Comparison of ENCODE assay signal across 8 mouse cellular contexts in the genomic region with DNA sequence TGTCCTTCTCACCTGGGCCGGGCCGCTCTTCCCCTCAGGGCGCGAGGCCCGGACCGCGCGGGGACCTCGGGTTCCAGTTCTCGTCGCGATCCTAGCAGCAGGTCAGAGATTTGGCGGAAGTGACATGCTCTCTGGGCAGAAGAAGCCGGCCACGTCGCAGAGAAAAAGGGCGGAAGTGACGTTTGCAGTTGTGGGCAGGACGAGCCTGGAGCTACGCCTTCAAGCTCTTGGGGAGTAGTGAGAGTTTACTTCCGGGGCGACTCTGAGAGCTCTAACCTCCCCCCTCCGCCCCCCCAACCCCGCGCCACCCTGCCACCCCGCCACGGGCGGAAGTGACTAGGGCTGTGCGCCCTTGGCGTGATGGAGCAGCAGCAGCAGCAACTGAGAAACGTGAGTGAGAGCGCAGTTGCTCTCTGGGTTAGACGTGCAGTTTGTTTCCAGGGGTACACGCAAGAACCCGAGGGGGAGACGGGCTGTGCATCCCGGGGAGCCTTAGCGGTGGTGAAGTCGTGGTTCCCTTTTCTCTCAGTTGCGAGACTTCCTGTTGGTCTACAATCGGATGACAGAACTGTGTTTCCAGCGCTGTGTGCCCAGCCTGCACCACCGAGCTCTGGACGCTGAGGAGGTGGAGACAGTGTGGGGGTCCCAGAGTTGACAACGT. TPM values are rescaled to one million over a fixed set of nuclear protein-coding genes. Genes with fewer than 3 reads are reported as not detected.
A peak's percentile ranks its signal among the peaks of the same experiment; 100 is the strongest.
DNase-seq lines count a peak whose midpoint lies in the region; ATAC-seq and TF ChIP-seq lines count a peak whose summit lies in the region.

A gene (minus strand): TSS at position 184 of the 661 bp plus-strand sequence.
A gene (plus strand): TSS at position 320 of the 661 bp plus-strand sequence.

- peaks cover 21% of the 10 kb centered on the region; the same call in 1 of the 2 replicates for H3K36me3 ChIP-seq in ES-E14 (ENCODE audit: control insufficient read depth, insufficient read depth, low read length, poor library complexity, severe bottlenecking)
- H3K36me3 ChIP-seq in forebrain, embryonic 15.5 days: peaks cover 28% of the 10 kb centered on the region

- peak; percentile 90 for DNase-seq in ES-E14 (ENCODE audit: low read depth, low spot score)
- peak; percentile 98 for DNase-seq in cerebellum, adult 11-12 months
- DNase-seq in heart, postnatal 25 days (ENCODE audit: low spot score): peak; percentile 95
- DNase-seq in layer of hippocampus, adult 18-20 months (ENCODE audit: low spot score in 2 of 2): peak; percentile 96 to 99
- peak; percentile 98 for DNase-seq in lung, adult 2 months
- DNase-seq in thymus, adult 18-20 months: peak; percentile 95 to 97

- under 1% methylated on average over 45 of the region's 45 CpGs for WGBS in forebrain, embryonic 15.5 days
- under 1% methylated on average over 45 of the region's 45 CpGs for WGBS in lung, adult 2 months

- intact Hi-C loops in heart, postnatal 25 days (cut with DNase I): loop anchor here (5.0 kb wide), 2 partner anchors 97 to 172 kb away; a partner anchor contains a TSS

- H3K9ac ChIP-seq in ES-E14 (ENCODE audit: insufficient read depth, low read depth, low read length, poor library complexity, severe bottlenecking): peak within 1 kb of the TSS; percentile 83
- H3K9ac ChIP-seq in forebrain, embryonic 15.5 days (replicated peaks): peak within 1 kb of the TSS; percentile 79

- no peaks in the 10 kb centered on the region for H3K9me3 ChIP-seq in ES-E14 (ENCODE audit: control insufficient read depth, insufficient read depth, low read depth, low read length)
- no peaks in the 10 kb centered on the region for H3K9me3 ChIP-seq in forebrain, embryonic 15.5 days

- ATAC-seq in forebrain, embryonic 15.5 days (replicated peaks): peak; percentile 96
- ATAC-seq in neutrophil, adult 5-6 weeks (ENCODE audit: extremely low read depth, insufficient number of reproducible peaks, low FRiP score, poor library complexity, severe bottlenecking): peak; percentile 94

- peak within 1 kb of the TSS; percentile 34; the same call in 1 of the 2 replicates for H3K27ac ChIP-seq in ES-E14 (ENCODE audit: insufficient read depth, low read depth, low read length, poor library complexity, severe bottlenecking)
- peak within 1 kb of the TSS; percentile 80 for H3K27ac ChIP-seq in forebrain, embryonic 15.5 days (replicated peaks)

- peak; percentile 94; the same call in 1 of the 2 replicates for TF ChIP-seq POLR2A in lung, adult 2 months (IDR thresholded peaks at IDR 0.05; ENCODE audit: borderline replicate concordance, extremely low read depth, low read depth, low read length)

- H3K4me2 ChIP-seq in forebrain, embryonic 15.5 days (replicated peaks): peak within 1 kb of the TSS; percentile 93

- in situ Hi-C loops in ES-E14 (cut with MboI; ENCODE audit: low sequenced_read_pairs in 2 of 2, unreplicated experiment in 2 of 2): no loop called here

- H3K4me3 ChIP-seq in ES-E14 (ENCODE audit: insufficient read depth in 1 of 2, low read depth in 1 of 2, low read length in 2 of 2, poor library complexity in 1 of 2, severe bottlenecking in 1 of 2): peak within 1 kb of the TSS; percentile 82 to 97
- H3K4me3 ChIP-seq in forebrain, embryonic 15.5 days: peak within 1 kb of the TSS; percentile 55
- peak within 1 kb of the TSS; percentile 95 for H3K4me3 ChIP-seq in lung, adult 2 months (replicated peaks; ENCODE audit: extremely low read depth, low read depth, low read length)

- H3K27me3 ChIP-seq in forebrain, embryonic 15.5 days: no peaks in the 10 kb centered on the region

- H3K4me1 ChIP-seq in ES-E14 (ENCODE audit: control insufficient read depth in 2 of 2, insufficient read depth in 2 of 2, low read length in 2 of 2, poor library complexity in 1 of 2): peaks cover 3% of the 10 kb centered on the region in 2 experiments; a peak in 2 of 4 replicates
- peaks cover 24% of the 10 kb centered on the region for H3K4me1 ChIP-seq in forebrain, embryonic 15.5 days
- H3K4me1 ChIP-seq in lung, adult 2 months (ENCODE audit: control insufficient read depth, insufficient read depth, low read length): peaks cover 7% of the 10 kb centered on the region

- no peak for TF ChIP-seq CTCF in lung, adult 2 months (IDR thresholded peaks at IDR 0.05; ENCODE audit: insufficient read depth, low read length)

TF ChIP-seq in ES-E14, 5 proteins besides CTCF, POLR2A, EP300 and RAD21:
- TF ChIP-seq CHD2 (IDR thresholded peaks at IDR 0.05; ENCODE audit: low read depth, low read length) (peak; percentile 43; the same call in 1 of the 2 replicates), MAFK (IDR thresholded peaks at IDR 0.05; ENCODE audit: insufficient read depth, low read depth, low read length) (no peak), HCFC1 (IDR thresholded peaks at IDR 0.05; ENCODE audit: borderline replicate concordance, insufficient read depth, low read length) (peak; percentile 86)

RNA-seq across cellular contexts. Expression of the first gene that starts in this region (rescaled TPM):
- 46.5 and 62.9 TPM in 2 replicates for total RNA-seq in ES-E14 (2012; rRNA removed)
- 80.6 and 85.6 TPM in 2 replicates for polyA plus RNA-seq in forebrain, embryonic 15.5 days (2015; fragmentation: Nextera tagmentation; extraction: Ambion mirVana)
- total RNA-seq in heart, postnatal 25 days (2021): 10 to 100 TPM; 16.4 to 17.1 TPM
- total RNA-seq in layer of hippocampus, adult 18-20 months (2021): 100 to 1,000 TPM; 101 to 110 TPM
- 63.9 and 71.2 TPM in 2 replicates for polyA plus RNA-seq in lung, adult 2 months (2012; rRNA removed)
- total RNA-seq in neutrophil, adult 5-6 weeks (2017): 24.2 and 28.5 TPM in 2 replicates

RNA-seq across cellular contexts. Expression of the second gene that starts in this region (rescaled TPM):
- total RNA-seq in ES-E14 (2012; rRNA removed): 9.2 and 35.6 TPM in 2 replicates
- 6.9 and 14.7 TPM in 2 replicates for polyA plus RNA-seq in forebrain, embryonic 15.5 days (2015; fragmentation: Nextera tagmentation; extraction: Ambion mirVana)
- total RNA-seq in heart, postnatal 25 days (2021): 1 to 10 TPM; 3.3 to 4.0 TPM
- 10 to 100 TPM in 1 of 2 experiments, 1 to 10 TPM in 1; 7.7 to 16.5 TPM for total RNA-seq in layer of hippocampus, adult 18-20 months (2021)
- polyA plus RNA-seq in lung, adult 2 months (2012; rRNA removed): 243 and 295 TPM in 2 replicates
- 4.7 and 16.1 TPM in 2 replicates for total RNA-seq in neutrophil, adult 5-6 weeks (2017)

Comparison
In these comparisons a context has a peak if more than half of its experiments do, and no peak if none do; other contexts are left out.
1. Peak in every context shown above with its lines: DNase-seq, ATAC-seq, H3K4me3 ChIP-seq and H3K27ac ChIP-seq.
2. RNA of the second gene that starts in this region (polyA plus RNA-seq): 243 to 295 TPM in lung, adult 2 months; 6.9 to 14.7 TPM in forebrain, embryonic 15.5 days; every median in the first group is over 10 times any median in the second.